ENCODE assay signal across 22 mouse cellular contexts in the genomic region with DNA sequence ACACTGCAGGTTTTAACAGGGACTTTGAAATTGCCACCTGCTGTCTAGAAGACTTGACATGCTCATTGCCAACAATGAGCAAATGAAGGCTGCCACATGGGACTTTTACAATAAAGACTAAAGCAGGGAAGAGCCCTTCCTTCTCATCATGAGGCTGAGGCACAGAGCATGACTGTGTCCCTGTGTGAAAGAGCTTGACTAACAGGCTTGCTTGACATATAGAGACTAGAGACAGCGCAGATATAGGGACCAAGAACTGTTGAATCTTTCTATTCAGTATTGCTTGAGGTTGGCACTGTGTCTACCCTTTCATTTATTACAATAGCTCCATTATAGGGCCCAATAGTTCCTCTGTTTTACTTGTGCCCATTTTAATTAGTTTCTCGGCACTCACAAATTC.
DNase-seq lines count a peak whose midpoint lies in the region; ATAC-seq and TF ChIP-seq lines count a peak whose summit lies in the region.
"Had no signal": no experiment of that assay in that cellular context is flagged by ENCODE, and none has a peak within 500 bp of the region (broad histone marks: within the 10 kb centered on the region; RNA-seq: fewer than 3 reads in every experiment).

No protein-coding gene starts in this region.

- 26% methylated on average over 2 of the region's 2 CpGs for WGBS in forebrain, embryonic 16.5 days
- 53% methylated on average over 2 of the region's 2 CpGs for WGBS in neural tube, embryonic 15.5 days

- no peaks in the 10 kb centered on the region for H3K27me3 ChIP-seq in forebrain, embryonic 16.5 days (replicated peaks; ENCODE audit: control insufficient read depth, insufficient read depth, low read length)
- no peaks in the 10 kb centered on the region for H3K27me3 ChIP-seq in neural tube, embryonic 15.5 days (replicated peaks)
- H3K27me3 ChIP-seq: embryonic facial prominence, embryonic 12.5 days; limb, embryonic 15.5 days; megakaryocyte, embryonic 14.5 days; midbrain, embryonic 15.5 days; Patski had no signal

- no peaks in the 10 kb centered on the region for H3K9me3 ChIP-seq in forebrain, embryonic 16.5 days (ENCODE audit: control insufficient read depth, low read length)
- no peaks in the 10 kb centered on the region for H3K9me3 ChIP-seq in neural tube, embryonic 15.5 days (replicated peaks)
- H3K9me3 ChIP-seq: embryonic facial prominence, embryonic 12.5 days; heart, embryonic 10.5 days; limb, embryonic 15.5 days; megakaryocyte, embryonic 14.5 days; midbrain, embryonic 15.5 days had no signal

- TF ChIP-seq CTCF in left cerebral cortex, adult 2 months (IDR thresholded peaks at IDR 0.05) = no peak

- peak overlapping the region; percentile 44; the same call in 1 of the 2 replicates for H3K27ac ChIP-seq in left cerebral cortex, adult 2 months
- no peak overlapping the region for H3K27ac ChIP-seq in forebrain, embryonic 16.5 days (ENCODE audit: low read length)
- H3K27ac ChIP-seq in neural tube, embryonic 15.5 days (replicated peaks) = 0 out of 2 replicates have a peak overlapping the region, but pooled peaks have one; percentile 25
- H3K27ac ChIP-seq: embryonic facial prominence, embryonic 12.5 days; heart, embryonic 10.5 days; limb, embryonic 15.5 days; liver, embryonic 14.5 days; midbrain, embryonic 15.5 days had no signal

- H3K4me3 ChIP-seq in left cerebral cortex, adult 2 months = no peak overlapping the region
- H3K4me3 ChIP-seq in forebrain, embryonic 16.5 days (replicated peaks; ENCODE audit: low read length) = no peak overlapping the region
- H3K4me3 ChIP-seq in neural tube, embryonic 15.5 days (replicated peaks) = no peak overlapping the region
- H3K4me3 ChIP-seq: embryonic facial prominence, embryonic 12.5 days; heart, embryonic 10.5 days; limb, embryonic 15.5 days; megakaryocyte, embryonic 14.5 days; midbrain, embryonic 15.5 days had no signal

- no peaks in the 10 kb centered on the region for H3K36me3 ChIP-seq in forebrain, embryonic 16.5 days (ENCODE audit: control insufficient read depth, insufficient read depth)
- no peaks in the 10 kb centered on the region for H3K36me3 ChIP-seq in neural tube, embryonic 15.5 days
- H3K36me3 ChIP-seq: embryonic facial prominence, embryonic 12.5 days; heart, embryonic 10.5 days; limb, embryonic 15.5 days; midbrain, embryonic 15.5 days had no signal

- no peak overlapping the region for H3K4me2 ChIP-seq in forebrain, embryonic 16.5 days (ENCODE audit: low read length)
- no peak overlapping the region for H3K4me2 ChIP-seq in neural tube, embryonic 15.5 days
- H3K4me2 ChIP-seq: embryonic facial prominence, embryonic 12.5 days; limb, embryonic 15.5 days; lung, embryonic 14.5 days; midbrain, embryonic 15.5 days had no signal

- peaks cover 11% of the 10 kb centered on the region for H3K4me1 ChIP-seq in forebrain, embryonic 16.5 days (replicated peaks; ENCODE audit: control insufficient read depth, insufficient read depth, low read length)
- H3K4me1 ChIP-seq in neural tube, embryonic 15.5 days = 0 out of 2 replicates have a peak, but pooled peaks cover 9% of the 10 kb centered on the region
- H3K4me1 ChIP-seq: embryonic facial prominence, embryonic 12.5 days; limb, embryonic 15.5 days; megakaryocyte, embryonic 14.5 days had no signal

- H3K9ac ChIP-seq in forebrain, embryonic 16.5 days (replicated peaks; ENCODE audit: low read depth, low read length) = no peak overlapping the region
- H3K9ac ChIP-seq in neural tube, embryonic 15.5 days (replicated peaks) = no peak overlapping the region
- H3K9ac ChIP-seq: embryonic facial prominence, embryonic 12.5 days; limb, embryonic 15.5 days; liver, embryonic 14.5 days; lung, embryonic 14.5 days; midbrain, embryonic 15.5 days had no signal

- DNase-seq in heart, adult 11 months = peak; percentile 61
- no peak for DNase-seq in heart, postnatal 10 days
- no peak for DNase-seq in left cerebral cortex, adult 2 months (ENCODE audit: extremely low spot score in 1 of 2, low spot score in 2 of 2)
- no peak for DNase-seq in left cerebral cortex, adult 9 months (ENCODE audit: low spot score in 2 of 2)
- no peak for DNase-seq in heart, adult 18-20 months
- DNase-seq: adrenal gland, postnatal 36 days; gastrocnemius, postnatal 36 days; kidney, adult 9 months; kidney, postnatal 14 days; lung, embryonic 14.5 days; right cerebral cortex, postnatal 14 days; spleen, adult 18-20 months had no signal

- intact Hi-C loops in heart, postnatal 10 days (cut with DNase I) = no loop called here
- intact Hi-C loops in left cerebral cortex, adult 2 months (cut with DNase I) = no loop called here

- peak; percentile 31; the same call in 1 of the 2 replicates for ATAC-seq in forebrain, embryonic 16.5 days
- peak; percentile 55 for ATAC-seq in neural tube, embryonic 15.5 days (ENCODE audit: low FRiP score)
- ATAC-seq: intestine, embryonic 16.5 days; Patski had no signal
